Mouse (Mus musculus) lung, adult 18-20 months (tissue): ENCODE data around the gene Tbc1d12.

Source experiments
- DNase-seq, 2 experiments: peaks; one replicate each; pipeline ENCODE4 v3.0.0; 2022; ENCODE audit warnings: mixed read lengths in 2 of 2

Tbc1d12 gene

GRCm38 (mm10) chr19:38915677-38916076 is 79.3 kb downstream of the Tbc1d12 start:
- peak in 1 of 2 experiments; percentile 38 for DNase-seq

GRCm38 (mm10) chr19:38928481-38929158 is 92.2 kb downstream of the Tbc1d12 start:
- no peak for DNase-seq

DNA sequence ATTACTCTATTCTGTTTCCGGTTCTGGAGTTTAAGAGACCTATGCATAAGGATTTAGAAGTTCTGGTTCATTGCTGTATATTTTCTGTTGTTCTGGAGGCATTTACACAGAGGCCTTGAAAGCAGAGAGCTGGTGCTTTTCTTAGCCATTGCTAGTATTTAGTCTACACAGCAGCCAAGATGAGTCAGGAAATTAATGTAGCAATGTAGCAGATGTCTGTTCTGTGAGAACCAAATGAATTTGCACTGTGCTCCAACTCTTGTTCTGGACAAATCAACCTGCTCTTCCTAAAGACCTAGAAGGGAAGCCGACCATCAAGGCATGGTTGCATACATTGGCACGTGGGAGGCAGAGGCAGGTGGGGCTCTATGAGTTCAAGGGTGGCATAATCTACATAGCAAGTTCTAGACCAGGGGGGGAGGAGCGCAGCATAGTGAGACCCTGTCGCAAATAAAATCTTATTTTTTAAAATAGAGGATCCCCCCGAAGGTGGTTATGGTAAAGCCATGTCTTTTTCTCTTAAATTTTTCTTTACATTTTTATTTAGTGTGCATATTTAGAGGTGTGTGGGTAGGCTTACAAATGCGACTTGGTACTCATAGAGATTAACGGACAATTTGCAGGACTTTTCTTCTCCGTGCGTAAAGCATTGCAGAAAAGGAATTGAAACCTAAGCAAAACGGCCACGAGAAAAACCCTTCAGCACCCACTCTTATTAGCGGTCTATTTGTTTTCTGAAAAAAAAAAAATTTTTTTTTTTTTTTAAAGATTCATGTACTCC is 93.3 kb downstream of the Tbc1d12 start:
- no peak for DNase-seq

GRCm38 (mm10) chr19:38930252-38930787 is 93.9 kb downstream of the Tbc1d12 start:
- no peak for DNase-seq

DNA sequence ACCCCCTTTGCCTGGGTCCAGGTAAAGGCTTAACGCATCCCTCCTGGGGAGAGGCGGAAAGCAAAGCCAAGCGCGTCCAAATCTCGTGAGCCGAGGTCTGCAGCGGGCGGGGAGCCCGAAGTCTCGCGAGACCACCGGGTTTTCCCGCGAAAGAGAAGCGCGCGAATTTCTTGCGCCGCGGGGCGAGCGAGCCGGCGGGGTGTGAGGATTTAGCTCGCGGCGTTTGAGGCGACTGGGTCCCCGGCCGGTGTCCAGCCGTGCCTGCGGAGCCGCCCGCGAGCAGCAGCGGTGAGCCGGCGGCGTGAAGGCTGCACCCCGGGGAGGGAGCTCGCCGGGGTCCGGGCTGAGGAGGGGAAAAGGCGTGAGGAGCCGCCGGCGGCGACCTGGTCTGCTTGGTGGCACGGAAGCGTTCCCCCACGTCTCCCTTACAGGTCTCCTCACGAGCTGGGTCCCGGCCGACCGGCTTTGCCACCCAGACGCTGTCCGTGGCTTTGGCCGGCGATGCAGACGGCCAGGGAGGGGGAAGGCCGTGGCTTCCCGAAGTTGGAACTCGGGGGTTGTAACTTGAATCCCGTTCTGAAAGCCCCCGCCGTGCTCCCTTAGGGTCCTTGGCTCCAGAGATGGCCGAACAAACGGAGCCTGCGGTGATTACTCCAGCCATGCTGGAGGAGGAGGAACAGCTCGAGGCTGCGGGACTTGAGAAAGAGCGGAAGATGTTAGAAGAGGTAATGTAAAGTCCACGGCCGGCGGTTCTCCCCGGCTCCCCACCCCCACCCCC is 94.6 kb downstream of the Tbc1d12 start, which contains the start of gene Hells:
Gene Hells, plus strand, starts transcription at position 128 of the 778 bp plus-strand sequence.
- peak; percentile 78 to 84 for DNase-seq

DNA sequence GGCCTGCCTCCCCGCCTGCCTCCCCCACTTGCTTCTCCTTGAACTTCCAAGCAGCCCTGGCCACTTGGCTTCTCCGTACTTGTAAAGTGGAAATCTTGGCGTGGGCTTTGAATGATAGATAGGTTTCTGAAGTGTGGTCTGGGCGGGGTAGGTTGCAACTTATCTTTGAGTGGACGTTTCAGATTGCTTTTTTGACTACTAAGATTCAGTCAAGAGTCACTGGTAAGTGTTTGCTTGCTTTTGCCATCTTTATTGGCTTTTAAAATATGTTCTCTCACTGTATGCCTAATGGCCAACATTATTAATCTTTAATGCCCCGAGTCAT is 95.1 kb downstream of the Tbc1d12 start:
- DNase-seq = peak in 1 of 2 experiments; percentile 8

GRCm38 (mm10) chr19:38944590-38945307 is 108.4 kb downstream of the Tbc1d12 start:
- no peak for DNase-seq
